Mouse (Mus musculus) liver, adult (tissue): ENCODE results near the gene Pcdh17.

ENCODE experiments used
- GATA4 ChIP-seq: IDR thresholded peaks from 2 replicates; pipeline ENCODE4 v1.6.1; 2014; ENCODE audit warnings: mild to moderate bottlenecking, low read length; ENCODE audit not compliant: insufficient replicate concordance

Pcdh17 gene

DNA sequence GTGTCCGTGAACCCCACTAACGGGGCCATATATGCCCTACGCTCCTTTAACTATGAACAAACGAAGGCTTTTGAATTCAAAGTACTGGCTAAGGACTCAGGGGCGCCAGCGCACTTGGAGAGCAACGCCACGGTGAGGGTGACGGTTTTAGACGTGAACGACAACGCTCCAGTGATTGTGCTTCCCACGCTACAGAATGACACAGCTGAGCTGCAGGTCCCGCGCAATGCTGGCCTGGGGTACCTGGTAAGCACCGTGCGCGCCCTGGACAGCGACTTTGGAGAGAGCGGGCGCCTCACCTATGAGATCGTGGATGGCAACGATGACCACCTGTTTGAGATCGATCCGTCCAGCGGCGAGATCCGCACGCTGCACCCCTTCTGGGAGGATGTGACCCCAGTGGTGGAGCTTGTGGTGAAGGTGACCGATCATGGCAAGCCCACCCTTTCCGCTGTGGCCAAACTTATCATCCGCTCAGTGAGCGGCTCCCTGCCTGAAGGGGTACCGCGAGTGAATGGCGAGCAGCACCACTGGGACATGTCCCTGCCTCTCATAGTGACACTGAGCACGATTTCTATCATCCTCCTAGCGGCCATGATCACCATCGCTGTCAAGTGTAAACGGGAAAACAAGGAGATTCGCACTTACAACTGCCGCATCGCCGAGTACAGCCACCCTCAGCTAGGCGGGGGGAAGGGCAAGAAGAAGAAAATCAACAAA lies 4.5 kb downstream of the Pcdh17 start:
- TF ChIP-seq GATA4: no peak

- TF ChIP-seq GATA4: no peak
Measured at GRCm38 (mm10) chr14:84448381-84448771, 5.0 kb downstream of the Pcdh17 start.

DNA sequence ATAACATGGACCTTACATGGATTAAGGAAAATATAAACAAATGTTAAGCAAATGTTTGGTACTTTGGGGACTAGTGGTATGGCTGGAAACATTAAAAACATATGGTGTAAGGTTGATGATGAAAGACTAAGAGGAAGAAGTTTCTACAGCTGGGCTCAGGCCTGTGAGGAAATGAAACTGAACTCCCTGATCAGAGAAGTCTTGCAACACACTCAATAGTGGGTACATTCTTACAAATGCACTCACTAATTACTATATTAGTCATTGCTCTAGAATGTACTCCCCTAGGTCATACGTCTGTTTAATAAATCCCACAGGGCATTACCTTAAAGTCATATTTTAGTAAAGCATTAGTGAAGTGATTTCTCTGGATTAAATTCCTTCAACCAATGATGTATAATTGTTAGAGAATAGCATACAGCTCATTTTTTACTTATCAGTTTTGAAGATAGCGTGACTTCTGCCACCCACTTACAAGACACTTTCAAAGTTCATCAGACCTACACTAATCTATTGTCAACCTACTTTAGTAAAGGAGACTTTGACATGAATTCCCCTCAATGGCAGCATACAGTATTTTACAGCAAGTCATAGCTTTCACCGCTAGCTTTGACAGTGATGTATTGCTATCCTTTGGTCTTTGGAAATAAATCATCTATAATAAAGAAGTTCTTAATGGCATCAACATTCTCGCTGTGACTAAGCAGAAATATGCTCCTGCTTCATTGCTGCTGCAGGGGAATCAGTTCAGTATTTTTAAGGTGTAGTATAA lies 10.9 kb downstream of the Pcdh17 start:
- TF ChIP-seq GATA4: no peak

DNA sequence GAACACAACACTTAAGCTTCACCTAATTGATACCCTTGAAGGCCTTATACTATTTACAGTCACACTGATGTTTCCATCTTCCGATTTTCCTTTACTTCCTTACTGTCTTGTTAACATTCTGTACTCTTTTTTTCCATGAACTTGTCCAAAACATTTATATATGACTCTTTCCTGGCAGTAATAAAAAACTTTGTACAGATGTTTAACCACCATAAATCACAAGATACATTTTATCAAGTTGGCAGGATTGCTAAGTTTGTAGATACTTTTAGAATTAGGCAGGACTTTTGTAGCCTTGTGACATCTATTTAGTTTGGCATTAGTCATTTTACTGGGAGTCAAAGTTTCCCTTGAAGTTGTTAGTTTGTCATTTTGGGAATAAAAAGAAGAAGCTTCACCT lies 32.1 kb downstream of the Pcdh17 start:
- no peak for TF ChIP-seq GATA4

GRCm38 (mm10) chr14:84476336-84476735 lies 33.0 kb downstream of the Pcdh17 start:
- TF ChIP-seq GATA4: no peak

DNA sequence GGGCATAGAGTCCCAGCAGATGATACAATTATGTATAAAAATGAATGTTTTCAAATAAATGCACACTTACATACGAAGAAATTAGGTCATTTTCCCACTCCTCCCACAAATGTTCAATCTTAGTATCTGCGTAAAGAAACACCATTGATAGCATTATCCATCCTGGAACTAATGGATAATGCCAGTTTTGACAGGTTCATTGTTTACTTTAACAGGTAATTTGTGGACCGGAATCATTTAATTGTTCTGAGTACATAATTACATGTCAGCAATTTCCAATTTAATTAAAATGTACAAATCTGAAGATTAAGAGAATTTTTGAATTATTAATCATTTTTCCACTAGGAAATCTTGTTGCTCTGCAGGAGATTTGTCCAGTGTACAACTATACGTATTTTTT lies 33.5 kb downstream of the Pcdh17 start:
- no peak for TF ChIP-seq GATA4

DNA sequence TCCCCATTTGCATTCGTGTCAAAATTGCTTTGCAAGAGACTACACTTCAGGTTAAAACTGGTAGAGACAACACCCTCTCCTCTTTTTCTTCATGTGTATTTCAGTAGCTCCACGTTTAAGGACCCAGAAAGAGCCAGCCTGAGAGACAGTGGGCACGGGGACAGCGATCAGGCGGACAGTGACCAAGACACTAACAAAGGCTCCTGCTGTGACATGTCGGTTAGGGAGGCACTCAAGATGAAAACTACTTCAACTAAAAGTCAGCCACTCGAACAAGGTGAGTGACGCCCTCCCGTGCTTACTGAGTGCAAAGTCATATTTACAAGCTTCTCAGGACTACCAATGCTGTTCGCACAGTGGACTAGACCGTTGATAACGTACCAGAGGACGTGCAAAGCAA lies 34.0 kb downstream of the Pcdh17 start:
- no peak for TF ChIP-seq GATA4

GRCm38 (mm10) chr14:84480546-84480945 lies 37.2 kb downstream of the Pcdh17 start:
- no peak for TF ChIP-seq GATA4

GRCm38 (mm10) chr14:84484350-84484749 lies 41.0 kb downstream of the Pcdh17 start:
- no peak for TF ChIP-seq GATA4

GRCm38 (mm10) chr14:84511010-84511409 lies 67.6 kb downstream of the Pcdh17 start:
- TF ChIP-seq GATA4: no peak

GRCm38 (mm10) chr14:84532397-84532796 lies 89.0 kb downstream of the Pcdh17 start:
- no peak for TF ChIP-seq GATA4

DNA sequence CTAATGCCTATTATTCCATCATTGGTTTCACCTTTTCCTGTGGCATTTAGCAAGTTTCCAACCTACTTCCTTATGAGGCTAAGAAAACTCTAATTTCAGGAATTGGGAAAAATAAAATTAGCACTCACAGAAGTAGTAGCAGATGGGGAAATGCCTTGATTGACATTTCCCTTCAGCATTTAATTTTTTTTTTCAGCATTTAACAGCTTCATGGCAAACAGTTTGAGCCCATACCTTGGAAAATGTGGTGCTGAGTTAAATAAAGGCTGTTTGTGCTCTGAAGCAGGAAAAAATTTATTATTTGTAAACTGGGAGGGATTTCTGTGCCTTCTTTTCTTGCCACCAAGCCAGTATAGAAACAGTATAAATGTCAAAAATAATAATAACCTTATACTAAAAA lies 91.9 kb downstream of the Pcdh17 start:
- no peak for TF ChIP-seq GATA4

DNA sequence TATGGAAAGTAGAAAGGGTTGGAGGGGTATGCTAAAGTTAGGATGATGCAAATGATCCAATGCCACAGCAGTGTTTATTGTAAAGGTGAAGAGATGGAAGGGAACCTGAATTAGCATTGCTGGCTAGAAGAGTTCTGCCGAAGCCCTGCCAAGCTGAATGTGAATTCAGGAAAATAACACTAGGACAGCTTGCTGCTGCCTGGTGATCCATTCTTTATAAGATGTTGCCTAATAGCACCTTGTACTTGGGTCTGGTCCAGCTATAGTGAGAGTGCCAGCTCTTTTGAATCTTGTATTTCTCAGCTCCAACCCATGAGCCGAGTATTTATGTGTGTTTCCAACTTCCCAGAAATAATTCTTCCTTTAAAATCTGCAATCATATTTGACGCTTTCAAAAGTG lies 98.5 kb downstream of the Pcdh17 start:
- no peak for TF ChIP-seq GATA4

DNA sequence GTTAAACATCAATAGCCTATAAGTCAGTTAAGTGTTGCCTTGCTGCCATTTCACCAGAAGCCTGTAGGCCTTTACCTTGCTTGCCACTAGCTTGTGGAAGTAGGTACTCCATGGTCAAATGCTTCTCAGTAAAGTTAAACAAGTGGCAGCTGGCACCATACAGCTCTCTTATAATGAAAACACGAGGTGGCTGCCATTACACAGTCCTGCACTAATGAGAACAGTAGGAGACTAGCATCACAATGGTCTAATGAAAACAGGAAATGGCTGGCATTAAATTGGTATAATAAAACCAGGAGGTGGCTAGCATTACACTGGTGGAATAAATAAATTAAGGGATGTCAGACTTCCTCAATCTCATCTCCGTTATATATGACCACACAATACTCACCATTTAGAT lies 102.6 kb downstream of the Pcdh17 start:
- no peak for TF ChIP-seq GATA4

- no peak for TF ChIP-seq GATA4
Measured at GRCm38 (mm10) chr14:84547513-84548194, 104.3 kb downstream of the Pcdh17 start.

DNA sequence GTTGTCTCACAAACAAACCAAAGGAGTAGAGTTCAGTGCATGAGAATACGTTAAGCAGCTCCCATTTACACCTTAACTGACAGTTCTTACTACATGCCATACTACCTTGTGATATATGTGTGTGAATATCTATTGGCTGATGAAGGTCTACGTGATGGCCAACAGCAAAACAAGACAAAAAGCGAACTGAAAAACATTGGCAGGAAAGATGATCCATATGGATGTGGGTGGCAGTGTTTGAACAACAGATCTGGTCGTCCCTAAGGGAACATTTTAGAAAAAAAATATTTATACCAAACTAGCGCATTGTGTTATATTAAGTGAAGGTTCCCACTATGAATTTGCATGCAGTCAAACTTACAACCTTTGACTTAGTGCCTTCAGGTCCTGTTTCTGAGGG lies 108.2 kb downstream of the Pcdh17 start:
- no peak for TF ChIP-seq GATA4
